Mouse (Mus musculus) spleen, adult 18-20 months (tissue): ENCODE measurements at regions not wholly inside any gene's neighbourhood (a gene's known extent, or its start where the extent isn't known, plus 50 kb on each side); places are given as distances from the start of the nearest gene placed in this dataset.

ENCODE experiments used
- DNase-seq, 2 experiments: peaks; one replicate each; pipeline ENCODE4 v3.0.0; 2022; ENCODE audit warnings: mixed read lengths in 2 of 2

GRCm38 (mm10) chr9:52289069-52289468 lies 120.7 kb upstream of the Zc3h12c start:
- DNase-seq = no peak

GRCm38 (mm10) chr9:52287761-52288275 lies 119.4 kb upstream of the Zc3h12c start:
- no peak for DNase-seq

- peak in 1 of 2 experiments; percentile 72 for DNase-seq
These were observed 118.9 kb upstream of the Zc3h12c start for GRCm38 (mm10) chr9:52287246-52287651.

DNA sequence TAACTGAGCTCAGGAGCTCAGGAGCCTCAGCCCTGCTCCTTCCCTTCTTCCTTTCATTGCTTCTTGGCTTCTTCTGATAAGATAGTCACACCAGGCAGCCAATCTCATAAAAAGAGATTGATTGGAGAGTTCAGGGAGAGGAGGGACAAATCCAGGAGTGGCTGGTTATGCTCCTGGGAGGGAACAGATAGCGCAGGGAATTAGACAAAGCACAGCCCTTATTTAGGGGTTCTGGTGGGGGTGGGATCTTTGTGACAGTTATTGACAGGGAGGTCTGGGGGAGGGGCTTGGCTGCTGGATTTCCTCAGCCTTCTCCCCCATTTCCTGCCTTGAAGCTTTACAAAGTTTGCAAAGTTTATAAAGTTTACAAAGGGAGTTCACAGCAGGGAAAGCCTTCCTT lies 117.7 kb upstream of the Zc3h12c start:
- no peak for DNase-seq

DNA sequence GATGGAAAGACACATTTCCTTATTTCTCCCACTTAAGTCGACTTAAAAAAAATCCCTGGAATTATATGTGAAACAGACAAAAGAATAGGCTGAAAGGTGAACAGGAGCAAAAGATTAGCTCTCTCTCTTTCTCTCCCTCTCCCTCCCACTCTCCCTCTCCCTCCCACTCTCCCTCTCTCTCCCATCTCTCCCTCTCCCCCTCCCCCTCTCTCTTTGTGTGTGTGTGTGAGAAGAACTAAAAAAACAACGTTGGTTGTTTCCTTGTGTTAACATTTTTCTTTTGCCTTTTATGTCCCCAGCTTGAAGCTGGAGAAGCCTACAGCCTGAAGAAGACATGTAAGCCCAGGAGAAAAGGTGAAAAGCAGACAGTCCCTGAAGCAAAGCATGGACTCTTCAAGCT lies 115.2 kb upstream of the Zc3h12c start:
- no peak for DNase-seq

DNA sequence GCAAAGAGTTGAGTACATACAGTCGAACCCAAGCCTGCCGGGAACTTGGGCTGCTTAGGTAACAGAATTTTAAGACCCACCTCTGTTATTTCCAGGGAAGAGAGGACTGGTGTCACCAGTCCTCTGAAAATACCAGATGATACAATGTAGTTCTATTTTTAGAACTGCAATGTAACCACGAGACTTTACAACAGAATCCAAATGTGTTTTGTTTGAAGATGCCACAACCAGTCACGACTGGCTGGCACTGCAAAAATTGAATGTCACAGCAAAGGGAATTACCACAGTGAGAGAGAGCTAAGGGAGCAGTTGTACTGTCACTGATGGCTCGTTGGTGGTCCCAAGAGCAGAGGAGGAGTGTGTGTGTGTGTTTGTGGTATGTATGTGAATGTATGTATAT lies 112.6 kb upstream of the Zc3h12c start:
- DNase-seq = no peak

GRCm38 (mm10) chr9:52280556-52280955 lies 112.2 kb upstream of the Zc3h12c start:
- no peak for DNase-seq

DNA sequence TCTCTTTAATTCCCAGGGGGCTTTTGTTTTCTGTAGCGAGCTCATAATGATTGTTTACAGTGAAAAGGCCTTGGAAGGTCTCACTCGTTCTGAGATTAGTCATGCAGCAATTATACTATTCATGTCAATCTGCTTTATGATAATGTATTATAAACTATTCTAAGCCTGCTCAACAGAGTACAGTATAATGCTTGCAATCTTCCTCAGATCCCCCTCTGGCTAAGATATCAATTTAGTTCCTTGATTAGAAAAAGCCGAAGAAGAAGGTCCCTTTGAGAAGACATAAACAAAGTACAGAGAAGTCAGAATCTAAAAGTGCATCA lies 110.3 kb upstream of the Zc3h12c start:
- DNase-seq = no peak

DNA sequence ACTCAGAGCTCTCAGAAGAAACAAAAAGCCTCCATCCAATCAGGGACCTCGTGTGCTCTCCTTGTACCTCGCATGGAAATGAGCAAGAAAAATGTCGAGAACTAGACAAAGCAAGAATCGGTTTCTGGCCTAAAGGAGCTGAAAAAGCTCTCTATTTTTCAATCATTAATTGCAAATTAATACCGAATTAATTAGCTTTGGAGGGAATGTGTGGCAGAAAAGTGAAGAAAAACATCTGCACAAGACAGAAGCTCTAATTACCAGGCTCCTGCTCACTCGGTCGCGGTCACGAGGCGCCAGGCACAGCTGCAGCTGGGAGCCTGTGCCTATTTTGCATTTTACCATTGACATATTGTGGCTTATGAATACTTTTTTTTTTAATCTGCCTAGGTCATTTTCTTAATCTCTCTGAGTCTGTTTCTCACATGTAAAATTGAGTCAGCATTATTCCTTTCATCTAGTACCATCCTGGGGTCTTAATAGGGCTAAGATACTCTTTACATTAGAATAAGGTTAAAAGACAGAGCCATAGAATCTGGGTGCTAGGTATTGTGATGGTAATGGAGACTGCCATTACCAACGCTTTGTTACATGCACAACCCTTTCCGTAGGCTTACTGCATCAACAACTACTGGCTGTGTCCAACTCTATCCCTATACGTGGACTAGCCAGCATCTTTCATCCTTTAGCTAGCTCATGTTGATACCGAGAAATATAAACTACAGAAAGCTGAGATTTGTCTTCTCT lies 109.8 kb upstream of the Zc3h12c start:
- peak; percentile 19 to 29 for DNase-seq

- DNase-seq = no peak
These were observed 105.6 kb upstream of the Zc3h12c start for GRCm38 (mm10) chr9:52273994-52274393.

GRCm38 (mm10) chr9:52272668-52273067 lies 104.3 kb upstream of the Zc3h12c start:
- no peak for DNase-seq

- peak; percentile 15 to 24 for DNase-seq
These were observed 103.2 kb upstream of the Zc3h12c start for GRCm38 (mm10) chr9:52271345-52272116.

GRCm38 (mm10) chr9:52261538-52261937 lies 93.2 kb upstream of the Zc3h12c start:
- DNase-seq = no peak

DNA sequence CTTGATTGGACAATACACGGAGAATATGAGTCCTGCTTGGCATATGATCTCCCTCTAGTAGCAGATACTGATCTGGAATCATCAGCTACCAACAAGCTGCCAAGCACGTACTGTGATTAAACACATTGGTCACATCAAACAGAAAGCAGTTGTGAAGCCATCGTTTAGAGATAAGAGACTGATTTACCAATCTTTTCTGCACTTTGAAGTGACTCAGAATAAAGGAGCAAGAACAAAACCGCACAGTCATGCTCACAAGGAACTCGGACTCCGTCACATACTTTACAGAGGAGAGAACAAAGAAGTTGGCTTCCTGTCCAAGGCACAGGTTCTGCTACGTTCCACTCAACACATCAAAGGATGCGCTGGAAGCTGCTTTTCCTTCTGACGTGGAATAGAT lies 91.1 kb upstream of the Zc3h12c start:
- DNase-seq = no peak

DNA sequence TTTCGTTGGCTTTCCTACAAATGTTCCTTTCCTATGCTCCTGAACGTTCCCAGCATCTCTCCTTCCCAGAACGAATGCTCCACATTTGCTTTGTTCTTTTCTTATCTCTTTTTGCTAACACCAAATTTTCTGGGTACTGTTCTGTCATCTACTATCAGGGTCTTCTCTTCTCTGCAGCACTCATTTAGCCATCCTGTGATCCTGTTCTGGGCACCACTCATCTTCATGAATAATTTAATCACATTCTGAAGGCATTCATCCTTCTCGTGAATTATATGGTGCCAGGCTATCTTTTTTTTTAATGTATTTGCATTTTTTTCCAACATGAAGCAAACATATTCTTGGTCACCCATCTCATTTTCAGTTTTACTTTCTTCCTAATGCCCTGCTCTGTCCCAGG lies 87.3 kb upstream of the Zc3h12c start:
- no peak for DNase-seq

DNA sequence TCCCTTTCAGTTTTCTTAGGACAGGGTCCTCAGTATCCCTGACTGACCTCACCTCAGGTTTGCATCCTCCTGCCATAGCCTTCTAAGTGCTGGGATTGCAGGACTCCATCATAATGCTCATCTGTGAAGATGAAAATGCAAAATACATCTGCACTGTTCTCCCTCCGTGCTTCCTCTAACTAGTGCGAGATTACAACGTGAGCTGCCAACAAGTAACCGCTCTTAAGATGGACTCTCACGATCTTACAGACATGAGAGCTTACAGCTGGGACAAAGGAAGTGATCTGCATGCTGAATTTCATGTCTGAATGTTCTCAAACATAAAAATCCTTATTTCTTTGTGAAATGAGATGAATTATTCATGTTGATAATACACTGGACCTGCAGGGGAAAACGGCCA lies 86.1 kb upstream of the Zc3h12c start:
- no peak for DNase-seq

DNA sequence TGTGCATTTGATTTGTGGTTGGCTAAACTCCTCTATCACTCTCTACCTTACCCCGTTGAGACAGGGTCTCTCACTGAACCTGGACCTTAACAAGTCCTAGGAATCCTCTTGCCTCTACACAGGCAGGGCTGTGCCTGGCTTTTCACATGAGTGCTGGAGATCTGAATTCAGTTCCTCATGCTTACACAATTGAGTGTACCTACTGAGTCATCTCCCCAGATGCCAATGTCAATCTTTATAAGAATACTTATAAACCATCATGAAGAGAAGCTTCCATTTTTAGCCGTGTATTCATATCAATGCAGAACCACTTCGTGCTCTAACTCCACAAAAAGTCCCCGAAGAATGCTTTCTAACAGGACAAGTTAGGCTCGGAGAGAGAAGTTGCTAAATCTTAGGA lies 83.1 kb upstream of the Zc3h12c start:
- no peak for DNase-seq

GRCm38 (mm10) chr9:52246712-52247111 lies 78.3 kb upstream of the Zc3h12c start:
- DNase-seq = no peak

DNA sequence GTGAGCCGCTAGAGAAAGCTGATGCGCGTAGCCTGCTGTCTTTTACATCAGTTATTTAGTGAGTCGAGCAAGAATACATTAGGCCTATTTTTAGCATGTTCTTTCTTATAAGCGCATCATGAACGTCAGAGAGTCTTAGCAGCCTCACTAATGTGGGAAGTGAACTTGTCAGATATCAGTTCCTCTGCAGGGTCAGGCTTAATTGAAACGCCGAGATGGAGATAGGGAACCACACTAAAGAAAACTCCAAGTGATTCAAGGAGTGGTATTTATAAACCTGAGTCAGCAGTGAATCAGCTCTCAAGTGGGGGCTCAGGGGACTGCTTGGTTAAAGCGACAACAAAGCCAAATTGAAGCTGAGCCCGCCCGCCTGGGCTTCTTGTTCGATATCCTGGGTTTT lies 75.7 kb upstream of the Zc3h12c start:
- DNase-seq = no peak

DNA sequence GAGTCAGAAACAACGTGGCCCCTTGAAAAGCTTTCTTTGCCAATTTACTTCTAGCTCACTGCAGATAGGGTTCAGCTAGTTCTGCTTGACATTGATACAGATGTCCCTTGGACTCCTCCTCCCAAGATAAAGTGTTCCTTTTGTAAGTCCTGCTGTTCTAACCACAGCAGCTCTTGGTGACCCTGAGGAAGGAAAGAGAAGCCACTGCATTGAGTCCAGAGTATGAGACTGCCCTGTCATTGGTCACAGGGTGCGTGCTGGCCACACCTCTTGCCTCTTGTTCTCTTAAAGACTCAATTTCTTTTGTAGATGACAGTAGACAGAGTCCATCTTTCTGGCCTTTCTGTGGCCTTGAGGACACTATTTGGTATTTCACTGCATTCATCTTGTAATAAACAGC lies 74.7 kb upstream of the Zc3h12c start:
- DNase-seq = no peak

GRCm38 (mm10) chr9:52241577-52241976 lies 73.2 kb upstream of the Zc3h12c start:
- no peak for DNase-seq

GRCm38 (mm10) chr9:52240585-52241320 lies 72.4 kb upstream of the Zc3h12c start:
- DNase-seq = no peak

DNA sequence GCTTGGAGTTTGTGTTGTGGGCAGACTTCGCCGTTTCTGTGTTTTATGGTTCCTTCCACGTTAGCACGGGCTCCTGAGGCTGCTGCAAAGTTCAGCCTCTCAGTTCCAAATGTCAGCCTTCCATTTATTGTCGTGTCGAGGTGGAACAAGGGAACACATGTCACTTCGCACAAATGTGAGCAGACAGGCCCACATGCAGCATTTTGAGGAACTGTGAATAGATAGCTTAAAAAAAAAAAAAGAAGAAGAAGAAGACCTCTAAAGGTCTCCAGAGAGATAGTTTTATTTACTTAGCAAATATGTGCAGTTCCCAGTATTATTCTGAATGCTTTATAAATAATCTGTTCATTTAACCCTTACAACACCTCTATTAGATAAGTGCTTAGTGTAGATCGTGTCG lies 66.4 kb upstream of the Zc3h12c start:
- peak in 1 of 2 experiments; percentile 8 for DNase-seq

- peak; percentile 50 to 70 for DNase-seq
These were observed 61.2 kb upstream of the Zc3h12c start for GRCm38 (mm10) chr9:52229589-52229988.
